Mouse (Mus musculus): Measurements from ENCODE around the gene Gm6902. TPM values are rescaled to one million over a fixed set of nuclear protein-coding genes. Genes with fewer than 3 reads are reported as not detected.
"Not testable (repeated sequence)": the region's sequence is repeated elsewhere in the genome, so short reads cannot be mapped to it uniquely, and the experiment has no call there.

Gene Gm6902
- polyA plus RNA-seq (2015; fragmentation: Nextera tagmentation; extraction: Ambion mirVana) = not detected in 2 replicates

GRCm38 (mm10) chr7:23278800-23279199 is at the start of gene Gm6902:
TSS of gene Gm6902 (minus strand) at chr7:23278900.
- H3K27ac ChIP-seq; H3K9me3 ChIP-seq (replicated peaks); H3K4me1 ChIP-seq (replicated peaks); H3K9ac ChIP-seq; H3K4me3 ChIP-seq (replicated peaks); DNase-seq; H3K27me3 ChIP-seq; H3K4me2 ChIP-seq; ATAC-seq (ENCODE audit: low read depth); H3K36me3 ChIP-seq: not testable (repeated sequence)
- WGBS (ENCODE audit: insufficient replicate concordance) = no CpG with 5 or more reads among the region's 2 CpGs

- 70% methylated on average over 3 of the region's 3 CpGs for WGBS (ENCODE audit: insufficient replicate concordance)
Measured at GRCm38 (mm10) chr7:23300892-23301291, 22.2 kb upstream of the Gm6902 start, which contains the start of gene Nlrp4e. TSS of gene Nlrp4e (plus strand) at chr7:23301192.

GRCm38 (mm10) chr7:23251582-23251981 is 27.1 kb downstream of the Gm6902 start, which contains the start of gene Vmn1r166:
TSS of gene Vmn1r166 (minus strand) at chr7:23251682.
- not testable (repeated sequence) for ATAC-seq (ENCODE audit: low read depth); H3K9me3 ChIP-seq (replicated peaks); H3K36me3 ChIP-seq; H3K9ac ChIP-seq; H3K27me3 ChIP-seq; H3K4me1 ChIP-seq (replicated peaks); H3K27ac ChIP-seq; H3K4me3 ChIP-seq (replicated peaks); H3K4me2 ChIP-seq; DNase-seq
- WGBS (ENCODE audit: insufficient replicate concordance) = no CpG with 5 or more reads among the region's 2 CpGs

More at GRCm38 (mm10) chr7:23300892-23301291, 22.2 kb upstream of the Gm6902 start, which contains the start of gene Nlrp4e:
- not testable (repeated sequence) for ATAC-seq (ENCODE audit: low read depth); H3K36me3 ChIP-seq; H3K4me3 ChIP-seq (replicated peaks); H3K9me3 ChIP-seq (replicated peaks); H3K9ac ChIP-seq; H3K4me1 ChIP-seq (replicated peaks); DNase-seq; H3K27me3 ChIP-seq; H3K4me2 ChIP-seq; H3K27ac ChIP-seq

Other genes starting within 250 kb of the Gm6902 start
- not detected in 2 replicates for gene Vmn1r163, start 223.4 kb downstream of the Gm6902 start, polyA plus RNA-seq (2015; fragmentation: Nextera tagmentation; extraction: Ambion mirVana)
- not detected in 2 replicates for gene Gm8720, start 211.4 kb downstream of the Gm6902 start, polyA plus RNA-seq (2015; fragmentation: Nextera tagmentation; extraction: Ambion mirVana)
- not detected in 2 replicates for gene Gm10662, start 134.4 kb downstream of the Gm6902 start, polyA plus RNA-seq (2015; fragmentation: Nextera tagmentation; extraction: Ambion mirVana)
- gene Vmn1r165, start 61.6 kb downstream of the Gm6902 start, polyA plus RNA-seq (2015; fragmentation: Nextera tagmentation; extraction: Ambion mirVana) = not detected in 2 replicates
- not detected in 2 replicates for gene Vmn1r166, start 27.2 kb downstream of the Gm6902 start, polyA plus RNA-seq (2015; fragmentation: Nextera tagmentation; extraction: Ambion mirVana)
- not detected in 2 replicates for gene Nlrp4e, start 22.3 kb upstream of the Gm6902 start, polyA plus RNA-seq (2015; fragmentation: Nextera tagmentation; extraction: Ambion mirVana)
- gene Nlrp5, start 107.0 kb upstream of the Gm6902 start, polyA plus RNA-seq (2015; fragmentation: Nextera tagmentation; extraction: Ambion mirVana) = not detected in 2 replicates
- not detected in 2 replicates for gene Vmn1r167, start 228.3 kb upstream of the Gm6902 start, polyA plus RNA-seq (2015; fragmentation: Nextera tagmentation; extraction: Ambion mirVana)

Data from liver, embryonic 13.5 days (tissue).